Mouse (Mus musculus) ES-CJ7 (cell line): ENCODE results near the gene Rpl3.

ENCODE experiments used
- DNase-seq: peaks from one replicate; pipeline ENCODE4 v3.0.0; 2011; ENCODE audit warnings: low read depth, low spot score

Gene Rpl3

GRCm38 (mm10) chr15:80087406-80088012 lies 4.2 kb downstream of the Rpl3 start:
- no peak for DNase-seq

- DNase-seq: peak; percentile 69
Observed at GRCm38 (mm10) chr15:80083740-80084139, 7.9 kb downstream of the Rpl3 start.

- peak; percentile 100 for DNase-seq
Observed at GRCm38 (mm10) chr15:80083276-80083731, 8.4 kb downstream of the Rpl3 start.

- peak; percentile 64 for DNase-seq
Observed at GRCm38 (mm10) chr15:80082661-80083275, 8.9 kb downstream of the Rpl3 start.

- no peak for DNase-seq
Observed at GRCm38 (mm10) chr15:80081801-80082546, 9.7 kb downstream of the Rpl3 start.

- no peak for DNase-seq
Observed at GRCm38 (mm10) chr15:80080711-80081615, 10.7 kb downstream of the Rpl3 start.

- DNase-seq: no peak
Observed at GRCm38 (mm10) chr15:80079954-80080353, 11.7 kb downstream of the Rpl3 start.

GRCm38 (mm10) chr15:80079129-80079668 lies 12.5 kb downstream of the Rpl3 start:
- no peak for DNase-seq

- no peak for DNase-seq
Observed at GRCm38 (mm10) chr15:80078058-80078814, 13.4 kb downstream of the Rpl3 start.

GRCm38 (mm10) chr15:80076338-80077136 lies 15.1 kb downstream of the Rpl3 start:
- DNase-seq: peak; percentile 87

- DNase-seq: no peak
Observed at GRCm38 (mm10) chr15:80075733-80076337, 15.8 kb downstream of the Rpl3 start.

GRCm38 (mm10) chr15:80075374-80075694 lies 16.3 kb downstream of the Rpl3 start:
- no peak for DNase-seq

- DNase-seq: no peak
Observed at GRCm38 (mm10) chr15:80074663-80075373, 16.9 kb downstream of the Rpl3 start.

GRCm38 (mm10) chr15:80073256-80073621 lies 18.4 kb downstream of the Rpl3 start:
- no peak for DNase-seq

GRCm38 (mm10) chr15:80072579-80073255 lies 19.0 kb downstream of the Rpl3 start:
- no peak for DNase-seq

- DNase-seq: no peak
Observed at GRCm38 (mm10) chr15:80071951-80072437, 19.7 kb downstream of the Rpl3 start.

GRCm38 (mm10) chr15:80070095-80070644 lies 21.5 kb downstream of the Rpl3 start:
- no peak for DNase-seq

GRCm38 (mm10) chr15:80069171-80069570 lies 22.5 kb downstream of the Rpl3 start:
- DNase-seq: no peak
